Mouse (Mus musculus): ENCODE data around the gene Tmem174. TPM values are rescaled to one million over a fixed set of nuclear protein-coding genes. Genes with fewer than 3 reads are reported as not detected.

The Tmem174 gene
- total RNA-seq, 2 experiments from 2014 or later, result not detected

Other genes starting within 250 kb of the Tmem174 start
- under 1 TPM in 1 of 2 experiments, not detected in 1; 0.75 TPM for gene Gm10320, start 145.4 kb downstream of the Tmem174 start, total RNA-seq (2021)
- 1 to 10 TPM; 2.3 to 2.9 TPM for gene Tmem171, start 57.4 kb upstream of the Tmem174 start, total RNA-seq (2021)
- gene Fcho2, start 178.0 kb upstream of the Tmem174 start, total RNA-seq (2021), result 10 to 100 TPM; 40.6 to 50.8 TPM